Mouse (Mus musculus) heart, postnatal 25 days (tissue): Measurements from ENCODE around the gene Gm13757. TPM values are rescaled to one million over a fixed set of nuclear protein-coding genes. Genes with fewer than 3 reads are reported as not detected.
"Not testable (repeated sequence)": the region's sequence is repeated elsewhere in the genome, so short reads cannot be mapped to it uniquely, and the experiment has no call there.

ENCODE experiments used
- DNase-seq: peaks from one replicate; pipeline ENCODE4 v3.0.0; 2022; ENCODE audit warnings: low spot score
- intact Hi-C: fragments of 180-260 bp; cut with DNase I; formaldehyde crosslinking; loops from one replicate; pipeline ENCODE4 v1.15.1; 2025
- total RNA-seq, 2 experiments: library from RNA; stranded (reverse); gene quantifications; 2 replicates each; pipeline ENCODE4 v1.2.3; 2021

Gene Gm13757
- total RNA-seq: not detected

GRCm38 (mm10) chr2:88449031-88449430, at the start of gene Gm13757:
Gene Gm13757 (minus strand): TSS chr2:88449131.
- DNase-seq: no peak
- intact Hi-C loops: no loop called here

- intact Hi-C loops: no loop called here
- no peak for DNase-seq
These were observed 44.1 kb upstream of the Gm13757 start, which contains the start of gene Olfr1185-ps1 for GRCm38 (mm10) chr2:88493020-88493419. Gene Olfr1185-ps1 (plus strand): TSS chr2:88493320.

GRCm38 (mm10) chr2:88483298-88483697, 34.4 kb upstream of the Gm13757 start, which contains the start of gene Olfr1184:
Gene Olfr1184 (plus strand): TSS chr2:88483598.
- no peak for DNase-seq
- intact Hi-C loops: no loop called here

GRCm38 (mm10) chr2:88454567-88454966, 5.6 kb upstream of the Gm13757 start, which contains the start of gene Olfr1183:
Gene Olfr1183 (plus strand): TSS chr2:88454867.
- intact Hi-C loops, DNase-seq: not testable (repeated sequence)

- intact Hi-C loops: no loop called here
- DNase-seq: no peak
These were observed 22.9 kb downstream of the Gm13757 start, which contains the start of gene Olfr1181 for GRCm38 (mm10) chr2:88426071-88426470. Gene Olfr1181 (minus strand): TSS chr2:88426171.

- no peak for DNase-seq
- intact Hi-C loops: no loop called here
These were observed 29.9 kb downstream of the Gm13757 start, which contains the start of gene Olfr1180 for GRCm38 (mm10) chr2:88419051-88419450. Gene Olfr1180 (minus strand): TSS chr2:88419151.

- no peak for DNase-seq
- intact Hi-C loops: no loop called here
These were observed 42.6 kb downstream of the Gm13757 start, which contains the start of gene Olfr1179 for GRCm38 (mm10) chr2:88406353-88406752. Gene Olfr1179 (minus strand): TSS chr2:88406453.

Other genes starting within 250 kb of the Gm13757 start
- not detected for gene Olfr1170, start 220.8 kb downstream of the Gm13757 start, total RNA-seq
- gene Olfr1173, start 169.3 kb downstream of the Gm13757 start, total RNA-seq: not detected
- not detected for gene Olfr1174-ps, start 134.0 kb downstream of the Gm13757 start, total RNA-seq
- not detected for gene Olfr1175-ps, start 121.9 kb downstream of the Gm13757 start, total RNA-seq
- gene Olfr1176, start 112.4 kb downstream of the Gm13757 start, total RNA-seq: not detected
- gene Olfr1177-ps, start 102.6 kb downstream of the Gm13757 start, total RNA-seq: not detected
- gene Olfr1178, start 62.1 kb downstream of the Gm13757 start, total RNA-seq: not detected
- gene Olfr1179, start 42.7 kb downstream of the Gm13757 start, total RNA-seq: not detected
- not detected for gene Olfr1180, start 30.0 kb downstream of the Gm13757 start, total RNA-seq
- not detected for gene Olfr1181, start 23.0 kb downstream of the Gm13757 start, total RNA-seq
- not detected for gene Olfr1183, start 5.7 kb upstream of the Gm13757 start, total RNA-seq
- not detected for gene Olfr1184, start 34.5 kb upstream of the Gm13757 start, total RNA-seq
- not detected for gene Olfr1185-ps1, start 44.2 kb upstream of the Gm13757 start, total RNA-seq
- not detected for gene Olfr1186, start 69.4 kb upstream of the Gm13757 start, total RNA-seq
- not detected for gene Olfr1188, start 107.8 kb upstream of the Gm13757 start, total RNA-seq
- not detected for gene Olfr1189, start 137.3 kb upstream of the Gm13757 start, total RNA-seq
- not detected for gene Olfr1191-ps1, start 191.4 kb upstream of the Gm13757 start, total RNA-seq
- gene Olfr1192-ps1, start 199.4 kb upstream of the Gm13757 start, total RNA-seq: not detected
- gene Olfr1193, start 226.5 kb upstream of the Gm13757 start, total RNA-seq: not detected
- gene Olfr1195, start 240.1 kb upstream of the Gm13757 start, total RNA-seq: not detected